Mouse (Mus musculus) heart, postnatal 0 days (tissue): ENCODE measurements around the gene Dusp7. TPM values are rescaled to one million over a fixed set of nuclear protein-coding genes. Genes with fewer than 3 reads are reported as not detected.

Experiments
- ATAC-seq: fragments of 200-750 bp; cut with Nextera tagmentation; 2 replicates; pipeline ENCODE4 v1.8.0; 2017; ENCODE audit warnings: low read depth, moderate number of reproducible peaks, moderate library complexity; ENCODE audit not compliant: insufficient read depth
- DNase-seq: peaks from one replicate; pipeline ENCODE4 v3.0.0-alpha.2; 2016; ENCODE audit warnings: low spot score
- H3K27ac ChIP-seq: fragments of 300-500 bp; sonication (generic); 2 replicates; pipeline ENCODE4 v1.5.1; 2014; ENCODE audit warnings: low read depth, mild to moderate bottlenecking
- H3K27me3 ChIP-seq: fragments of 300-500 bp; sonication (generic); 2 replicates; pipeline ENCODE4 v1.6.1; 2014; ENCODE audit warnings: low read length, mixed read lengths; ENCODE audit not compliant: control insufficient read depth, insufficient read depth
- H3K36me3 ChIP-seq: fragments of 300-500 bp; sonication (generic); replicated peaks from 2 replicates; pipeline ENCODE4 v1.6.1; 2014; ENCODE audit warnings: low read length, mixed read lengths; ENCODE audit not compliant: control insufficient read depth, insufficient read depth
- H3K4me1 ChIP-seq: fragments of 300-500 bp; sonication (generic); 2 replicates; pipeline ENCODE4 v1.6.1; 2014; ENCODE audit warnings: antibody characterized with exemption; ENCODE audit not compliant: control insufficient read depth, insufficient read depth
- H3K4me2 ChIP-seq: fragments of 300-500 bp; sonication (generic); 2 replicates; pipeline ENCODE4 v1.6.1; 2014; ENCODE audit warnings: low read depth, mild to moderate bottlenecking, low read length, moderate library complexity
- H3K4me3 ChIP-seq: fragments of 300-500 bp; sonication (generic); 2 replicates; pipeline ENCODE4 v1.5.1; 2014; ENCODE audit warnings: low read depth, low read length
- H3K9ac ChIP-seq: fragments of 300-500 bp; sonication (generic); replicated peaks from 2 replicates; pipeline ENCODE4 v1.6.1; 2014; ENCODE audit warnings: low read depth, low read length, mixed read lengths
- H3K9me3 ChIP-seq: fragments of 300-500 bp; sonication (generic); replicated peaks from 2 replicates; pipeline ENCODE4 v1.6.1; 2016; ENCODE audit warnings: low read length; ENCODE audit not compliant: control insufficient read depth
- CTCF ChIP-seq: IDR thresholded peaks from 2 replicates; pipeline ENCODE4 v1.5.1; 2016; ENCODE audit warnings: antibody characterized with exemption, control low read depth, low read depth
- EP300 ChIP-seq: IDR thresholded peaks from 2 replicates; pipeline ENCODE4 v1.6.1; 2016; ENCODE audit warnings: antibody characterized with exemption, low read depth
- WGBS: fragments of 180-500 bp; shearing (Covaris S2); extraction: QIAGEN DNeasy Blood & Tissue Kit; methylation state at CpG from one replicate; pipeline ENCODE4 v1.1.7; 2014; 5-methylcytosine and 5-hydroxymethylcytosine counted together
- polyA plus RNA-seq: library from polyadenylated mRNA; unstranded; fragments of >200 nt; fragmentation: Nextera tagmentation; extraction: Ambion mirVana; gene quantifications from 2 replicates; pipeline ENCODE4 v1.2.1, GENCODE M21; 2015
- total RNA-seq: library from RNA; depleted of rRNA; stranded (reverse); fragments of >200 nt; gene quantifications from 2 replicates; pipeline ENCODE4 v1.2.3, GENCODE M21; 2014; ENCODE audit warnings: low replicate concordance

Gene Dusp7
- total and polyA plus RNA-seq, 2 experiments from 2014 or later: 10.3 to 47.7 TPM

DNA sequence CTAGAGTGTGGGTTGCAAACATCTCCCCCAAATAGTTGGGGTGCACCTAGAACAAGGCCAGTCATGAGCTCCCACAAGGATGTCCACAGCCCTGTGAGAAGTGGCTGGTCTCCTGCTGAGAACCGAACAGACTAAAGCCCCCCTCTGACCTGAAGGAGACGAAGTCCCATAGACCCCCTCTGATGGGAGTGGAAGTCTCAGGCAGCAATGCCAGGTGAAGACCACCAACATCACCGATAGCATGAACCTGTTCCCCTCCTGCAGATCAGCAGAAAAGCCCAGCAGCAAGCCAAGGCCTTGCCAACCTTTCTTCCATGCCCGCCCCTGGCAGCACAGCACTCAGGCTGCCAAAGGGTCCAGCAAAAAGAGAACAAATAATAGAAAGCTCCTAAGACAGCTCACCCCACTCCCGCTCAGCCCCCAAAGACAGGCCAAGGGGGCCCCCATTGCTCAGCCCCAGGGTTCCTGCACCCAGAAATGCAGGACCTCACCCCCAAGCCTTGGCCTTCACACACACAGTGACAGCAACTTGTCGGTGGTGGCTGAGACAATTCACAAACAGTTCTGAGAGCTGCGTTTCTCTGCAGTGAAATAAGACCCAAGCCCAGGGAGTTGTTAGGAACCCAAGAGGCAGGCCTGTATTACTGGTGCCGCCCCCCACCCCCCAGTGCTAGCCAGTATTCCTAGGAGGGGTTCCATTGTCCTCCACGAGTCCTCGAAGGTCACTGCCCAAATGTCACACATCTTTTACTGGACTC is 13.0 kb upstream of the Dusp7 start:
- WGBS: 80% methylated on average over 10 of the region's 10 CpGs
- no peaks in the 10 kb centered on the region for H3K4me1 ChIP-seq
- no peaks in the 10 kb centered on the region for H3K9me3 ChIP-seq
- H3K27me3 ChIP-seq: no peaks in the 10 kb centered on the region
- TF ChIP-seq EP300 (no peak), CTCF (no peak)
- no peak overlapping the region for H3K4me2 ChIP-seq
- no peak overlapping the region for H3K27ac ChIP-seq
- no peak overlapping the region for H3K9ac ChIP-seq
- ATAC-seq: no peak
- H3K36me3 ChIP-seq: no peaks in the 10 kb centered on the region
- DNase-seq: no peak
- H3K4me3 ChIP-seq: no peak overlapping the region

DNA sequence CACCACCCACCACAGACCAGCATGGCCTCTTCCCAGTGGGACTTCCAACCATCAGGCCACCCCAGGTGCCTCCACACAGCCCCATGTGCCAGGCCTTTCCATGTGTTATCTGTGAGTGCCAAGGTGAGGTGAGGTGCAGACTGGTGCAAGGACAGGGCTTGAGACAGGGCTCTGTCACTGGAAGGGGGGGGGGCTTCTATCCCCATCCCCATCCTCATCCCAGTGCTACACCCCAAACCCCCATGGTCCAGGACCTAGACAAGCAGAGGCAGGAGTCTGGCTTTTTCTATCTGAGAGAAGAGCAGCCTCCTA is 12.5 kb upstream of the Dusp7 start:
- no peak overlapping the region for H3K27ac ChIP-seq

DNA sequence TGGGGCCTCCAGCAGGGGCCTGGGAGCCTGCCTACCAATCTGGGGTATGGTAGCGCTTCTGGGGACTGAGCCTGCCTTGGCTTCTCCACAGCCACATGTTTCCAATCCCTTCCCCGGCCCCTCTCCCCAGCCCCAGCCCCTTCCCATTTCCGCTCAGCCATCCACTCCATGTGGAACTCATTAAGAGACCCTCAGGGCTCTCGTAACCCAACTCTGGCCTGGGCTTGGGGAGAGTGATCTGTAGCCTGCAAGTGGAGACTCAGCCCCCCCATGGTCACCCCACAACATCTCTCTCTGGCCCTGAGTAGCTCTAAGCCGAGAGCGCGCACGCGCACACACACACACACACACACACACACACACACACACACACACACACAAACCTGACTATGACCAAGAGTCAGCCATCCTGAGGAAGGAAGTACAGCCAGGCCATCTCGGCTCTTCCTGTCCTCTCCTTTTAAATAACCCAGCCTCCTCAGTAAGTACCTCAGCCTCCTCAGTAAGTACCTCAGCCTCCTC is 12.0 kb upstream of the Dusp7 start:
- TF ChIP-seq CTCF: no peak
- TF ChIP-seq EP300: peak; percentile 68; the same call in 1 of the 2 replicates
- no peak for ATAC-seq
- H3K36me3 ChIP-seq: no peaks in the 10 kb centered on the region
- H3K27ac ChIP-seq: no peak overlapping the region
- no peak for DNase-seq
- WGBS: 65% methylated on average over 10 of the region's 10 CpGs
- no peaks in the 10 kb centered on the region for H3K27me3 ChIP-seq
- H3K4me3 ChIP-seq: no peak overlapping the region
- no peak overlapping the region for H3K9ac ChIP-seq
- no peaks in the 10 kb centered on the region for H3K4me1 ChIP-seq
- H3K9me3 ChIP-seq: no peaks in the 10 kb centered on the region
- H3K4me2 ChIP-seq: no peak overlapping the region

More for the DNA sequence above, 12.5 kb upstream of the Dusp7 start:
- H3K9ac ChIP-seq: no peak overlapping the region
- no peaks in the 10 kb centered on the region for H3K36me3 ChIP-seq
- no peaks in the 10 kb centered on the region for H3K27me3 ChIP-seq
- no peak for DNase-seq
- H3K4me2 ChIP-seq: no peak overlapping the region
- H3K4me3 ChIP-seq: no peak overlapping the region
- TF ChIP-seq CTCF: no peak
- no peak for TF ChIP-seq EP300
- no peak for ATAC-seq
- no peaks in the 10 kb centered on the region for H3K4me1 ChIP-seq
- H3K9me3 ChIP-seq: no peaks in the 10 kb centered on the region

DNA sequence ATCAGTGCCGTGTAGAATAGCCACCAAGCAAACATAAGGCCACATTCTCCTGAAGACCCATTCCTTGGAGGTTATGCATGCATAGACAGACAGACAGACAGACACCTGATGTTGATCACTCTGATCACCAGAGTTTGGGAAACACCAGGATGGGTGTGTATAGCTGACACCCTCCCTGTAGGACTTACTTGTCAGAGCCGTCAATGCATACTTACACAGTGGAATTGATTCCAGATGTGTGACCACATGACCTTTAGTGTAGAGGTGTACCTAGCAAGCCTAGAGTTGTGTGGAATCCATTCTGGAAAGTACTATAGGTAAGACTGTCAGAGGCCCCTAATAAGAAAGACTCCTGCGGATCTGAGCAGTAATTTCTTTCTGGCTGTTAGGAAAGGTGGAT is 11.3 kb upstream of the Dusp7 start:
- DNase-seq (no peak), ATAC-seq (no peak)
- Histone ChIP-seq H3K4me3 (no peak overlapping the region), H3K9me3 (no peaks in the 10 kb centered on the region), H3K4me2 (no peak overlapping the region), H3K27me3 (no peaks in the 10 kb centered on the region), H3K4me1 (no peaks in the 10 kb centered on the region), H3K27ac (no peak overlapping the region), H3K9ac (no peak overlapping the region), H3K36me3 (no peaks in the 10 kb centered on the region)
- WGBS: 70% methylated on average over 3 of the region's 3 CpGs
- TF ChIP-seq EP300 (no peak), CTCF (no peak)

DNA sequence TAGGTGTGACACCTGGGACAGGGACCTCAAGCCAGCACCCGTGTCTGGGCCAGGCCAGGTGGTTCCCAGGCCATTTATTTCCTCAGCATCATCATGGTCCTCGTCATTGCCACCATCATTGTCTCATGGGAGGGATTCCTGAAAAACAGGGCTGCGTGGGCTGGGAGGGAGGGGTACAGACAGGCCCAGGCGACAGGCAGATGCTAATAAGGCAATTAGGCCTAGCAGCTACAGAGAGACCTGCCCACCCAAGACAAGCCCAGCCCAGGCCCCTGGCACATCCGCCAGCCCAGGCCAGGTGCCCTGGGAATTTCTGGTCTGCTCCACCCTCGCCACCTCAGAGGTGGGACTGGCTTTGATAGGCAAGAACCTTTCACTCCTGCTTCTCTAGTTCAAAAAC is 9.1 kb upstream of the Dusp7 start:
- Histone ChIP-seq H3K36me3 (no peaks in the 10 kb centered on the region), H3K9ac (no peak overlapping the region), H3K4me2 (no peak overlapping the region), H3K4me1 (no peaks in the 10 kb centered on the region), H3K27ac (no peak overlapping the region), H3K9me3 (no peaks in the 10 kb centered on the region), H3K27me3 (no peaks in the 10 kb centered on the region), H3K4me3 (no peak overlapping the region)
- no peak for TF ChIP-seq EP300
- no peak for TF ChIP-seq CTCF
- WGBS: 79% methylated on average over 6 of the region's 6 CpGs
- DNase-seq (no peak), ATAC-seq (no peak)

DNA sequence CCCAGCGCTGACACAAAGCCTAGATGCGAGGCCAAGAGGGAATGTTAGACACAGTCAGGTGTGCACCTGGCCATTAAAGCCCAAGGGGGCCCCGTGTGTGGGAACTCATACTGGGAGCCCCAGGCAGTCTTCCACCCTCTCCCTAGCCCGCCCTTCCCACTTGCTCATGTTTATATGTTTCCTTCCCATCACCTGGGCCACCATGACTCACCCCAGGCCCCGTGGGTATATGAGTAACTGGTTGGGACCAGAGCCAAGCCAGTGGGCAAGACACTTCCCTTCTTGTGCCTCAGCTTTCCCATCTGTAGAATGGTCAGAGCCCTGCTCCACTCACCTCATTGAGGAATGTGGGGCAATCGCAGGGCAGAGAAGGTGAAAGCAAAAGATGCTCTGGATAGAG is 7.3 kb upstream of the Dusp7 start:
- no peak overlapping the region for H3K9ac ChIP-seq
- no peaks in the 10 kb centered on the region for H3K4me1 ChIP-seq
- no peak overlapping the region for H3K4me2 ChIP-seq
- no peak overlapping the region for H3K27ac ChIP-seq
- no peak for DNase-seq
- WGBS: 75% methylated on average over 6 of the region's 6 CpGs
- no peaks in the 10 kb centered on the region for H3K9me3 ChIP-seq
- H3K4me3 ChIP-seq: no peak overlapping the region
- no peaks in the 10 kb centered on the region for H3K36me3 ChIP-seq
- no peaks in the 10 kb centered on the region for H3K27me3 ChIP-seq
- TF ChIP-seq EP300: no peak
- no peak for TF ChIP-seq CTCF
- no peak for ATAC-seq
